Mouse (Mus musculus): Measurements from ENCODE around the gene Olfr433.
"Not testable (repeated sequence)": the region's sequence is repeated elsewhere in the genome, so short reads cannot be mapped to it uniquely, and the experiment has no call there.

DNA sequence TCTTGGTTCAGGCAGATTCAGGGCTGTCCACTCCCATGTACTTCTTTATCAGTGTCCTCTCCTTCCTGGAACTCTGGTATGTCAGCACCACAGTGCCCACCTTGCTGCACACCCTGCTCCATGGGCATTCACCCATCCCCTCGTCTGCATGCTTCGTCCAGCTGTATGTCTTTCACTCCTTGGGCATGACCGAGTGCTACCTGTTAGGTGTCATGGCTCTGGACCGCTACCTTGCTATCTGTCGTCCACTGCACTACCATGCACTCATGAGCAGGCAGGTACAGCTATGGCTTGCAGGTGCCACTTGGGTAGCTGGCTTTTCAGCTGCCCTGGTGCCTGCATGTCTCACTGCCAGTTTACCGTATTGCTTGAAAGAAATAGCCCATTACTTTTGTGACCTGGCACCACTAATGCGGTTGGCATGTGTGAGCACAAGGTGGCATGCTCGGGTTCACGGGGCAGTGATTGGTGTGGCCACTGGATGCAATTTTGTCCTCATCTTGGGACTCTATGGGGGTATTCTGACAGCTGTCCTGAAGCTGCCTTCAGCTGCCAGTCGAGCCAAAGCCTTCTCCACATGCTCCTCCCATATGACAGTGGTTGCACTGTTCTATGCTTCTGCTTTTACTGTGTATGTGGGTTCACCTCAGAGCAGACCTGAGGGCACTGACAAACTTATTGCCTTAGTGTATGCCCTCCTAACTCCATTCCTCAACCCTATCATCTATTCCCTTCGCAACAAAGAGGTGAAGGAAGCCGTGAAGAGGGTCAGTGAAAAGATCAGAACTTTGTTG lies 1.8 kb downstream of the Olfr433 start:
- not testable (repeated sequence) for TF ChIP-seq CTCF (IDR thresholded peaks at IDR 0.05); POLR2A (IDR thresholded peaks at IDR 0.05; ENCODE audit: insufficient read depth, low read depth, low read length); EP300 (IDR thresholded peaks at IDR 0.05; ENCODE audit: insufficient read depth, low read depth, low read length)
